8 mouse cellular contexts compared by ENCODE assay signal in genomic region chr3:116751191-116751860, GRCm38 (mm10). TPM values are rescaled to one million over a fixed set of nuclear protein-coding genes. Genes with fewer than 3 reads are reported as not detected.
DNase-seq lines count a peak whose midpoint lies in the region; ATAC-seq and TF ChIP-seq lines count a peak whose summit lies in the region.

No protein-coding gene starts in this region.

- H3K27ac ChIP-seq in cerebellum, adult 2 months (ENCODE audit: insufficient read depth, low read length) = no peak overlapping the region
- H3K27ac ChIP-seq in left cerebral cortex, adult 2 months = no peak overlapping the region
- H3K27ac ChIP-seq in midbrain, embryonic 13.5 days = no peak overlapping the region

- H3K9ac ChIP-seq in midbrain, embryonic 13.5 days (replicated peaks) = no peak overlapping the region

- TF ChIP-seq POLR2A in cerebellum, adult 2 months (IDR thresholded peaks at IDR 0.05; ENCODE audit: borderline replicate concordance, insufficient read depth, low read length) = no peak

- intact Hi-C loops in left cerebral cortex, adult 2 months (cut with DNase I) = loop anchor here (2.0 kb wide), 2 partner anchors 243 to 419 kb away; partner anchors contain the start of gene Rtca

- H3K36me3 ChIP-seq in midbrain, embryonic 13.5 days = peaks cover 43% of the 10 kb centered on the region

- H3K9me3 ChIP-seq in midbrain, embryonic 13.5 days = no peaks in the 10 kb centered on the region

- no peak overlapping the region for H3K4me3 ChIP-seq in cerebellum, adult 2 months (replicated peaks; ENCODE audit: insufficient read depth, low read depth, low read length)
- H3K4me3 ChIP-seq in left cerebral cortex, adult 2 months = no peak overlapping the region
- no peak overlapping the region for H3K4me3 ChIP-seq in midbrain, embryonic 13.5 days (replicated peaks)

- no peaks in the 10 kb centered on the region for H3K27me3 ChIP-seq in cerebellum, adult 2 months (ENCODE audit: control insufficient read depth, insufficient read depth, low read length)
- no peaks in the 10 kb centered on the region for H3K27me3 ChIP-seq in midbrain, embryonic 13.5 days

- DNase-seq in gastrocnemius, postnatal 10 days = peak; percentile 23
- DNase-seq in gastrocnemius, adult 18-20 months (ENCODE audit: low spot score) = no peak
- peak; percentile 18 to 40 for DNase-seq in CD8-positive naive resting alpha-beta T cell, adult 2 months (ENCODE audit: low read depth in 2 of 2, low spot score in 2 of 2)
- DNase-seq in cerebellum, adult 2 months = peak; percentile 33 to 39
- peak in 1 of 2 experiments; percentile 36 for DNase-seq in left cerebral cortex, adult 2 months (ENCODE audit: extremely low spot score in 1 of 2, low spot score in 2 of 2)
- DNase-seq in thymus, postnatal 0 days (ENCODE audit: low spot score) = peak; percentile 39

- H3K4me1 ChIP-seq in cerebellum, adult 2 months (ENCODE audit: control insufficient read depth, insufficient read depth, low read length) = no peaks in the 10 kb centered on the region
- H3K4me1 ChIP-seq in midbrain, embryonic 13.5 days (replicated peaks) = no peaks in the 10 kb centered on the region

- TF ChIP-seq CTCF in cerebellum, adult 2 months (IDR thresholded peaks at IDR 0.05; ENCODE audit: borderline replicate concordance, insufficient read depth, low read depth, low read length) = peak; percentile 36; the same call in 1 of the 2 replicates
- TF ChIP-seq CTCF in left cerebral cortex, adult 2 months (IDR thresholded peaks at IDR 0.05) = peak; percentile 73

- peak; percentile 87 for ATAC-seq in granulocyte monocyte progenitor cell, adult 5-6 weeks (replicated peaks; ENCODE audit: poor library complexity, severe bottlenecking)
- ATAC-seq in midbrain, embryonic 13.5 days = 0 out of 2 replicates have a peak, but pooled peaks have one; percentile 40

- 82% methylated on average over 4 of the region's 4 CpGs for WGBS in cerebellum, adult 2 months
- WGBS in midbrain, embryonic 13.5 days = 88% methylated on average over 4 of the region's 4 CpGs

- H3K4me2 ChIP-seq in midbrain, embryonic 13.5 days (replicated peaks) = no peak overlapping the region

RNA-seq across cellular contexts. Expression of gene Slc35a3, which starts 38.7 kb away (rescaled TPM):
- 10 to 100 TPM; 10.6 to 11.8 TPM for total RNA-seq in gastrocnemius, postnatal 10 days (2021)
- 1 to 10 TPM; 6.2 to 6.5 TPM for total RNA-seq in gastrocnemius, adult 18-20 months (2021)
- 14.4 and 16.2 TPM in 2 replicates for polyA plus RNA-seq in cerebellum, adult 2 months (2012; rRNA removed)
- total RNA-seq in granulocyte monocyte progenitor cell, adult 5-6 weeks (2014; fragmentation: Nextera tagmentation) = 30.0 and 33.6 TPM in 2 replicates
- total RNA-seq in granulocyte monocyte progenitor cell, adult 5-6 weeks (2017) = 59.4 and 68.3 TPM in 2 replicates
- 10 to 100 TPM; 15.7 to 17.7 TPM for total RNA-seq in left cerebral cortex, adult 2 months (2021)
- polyA plus RNA-seq in midbrain, embryonic 13.5 days (2015; fragmentation: Nextera tagmentation; extraction: Ambion mirVana) = 6.3 and 7.2 TPM in 2 replicates
- polyA plus RNA-seq in thymus, postnatal 0 days (2015; fragmentation: Nextera tagmentation; extraction: Ambion mirVana) = 8.9 and 9.1 TPM in 2 replicates

RNA-seq across cellular contexts. Expression of gene Agl, which starts 56.6 kb away (rescaled TPM):
- total RNA-seq in gastrocnemius, postnatal 10 days (2021) = 100 to 1,000 TPM; 369 to 472 TPM
- 100 to 1,000 TPM; 606 to 681 TPM for total RNA-seq in gastrocnemius, adult 18-20 months (2021)
- 20.6 and 20.8 TPM in 2 replicates for polyA plus RNA-seq in cerebellum, adult 2 months (2012; rRNA removed)
- total RNA-seq in granulocyte monocyte progenitor cell, adult 5-6 weeks (2014; fragmentation: Nextera tagmentation) = 21.0 and 26.1 TPM in 2 replicates
- 11.1 and 12.5 TPM in 2 replicates for total RNA-seq in granulocyte monocyte progenitor cell, adult 5-6 weeks (2017)
- total RNA-seq in left cerebral cortex, adult 2 months (2021) = 10 to 100 TPM; 25.3 to 25.8 TPM
- polyA plus RNA-seq in midbrain, embryonic 13.5 days (2015; fragmentation: Nextera tagmentation; extraction: Ambion mirVana) = 15.3 and 17.2 TPM in 2 replicates
- 5.9 and 7.7 TPM in 2 replicates for polyA plus RNA-seq in thymus, postnatal 0 days (2015; fragmentation: Nextera tagmentation; extraction: Ambion mirVana)

Comparison
In these comparisons a context has a peak if more than half of its experiments do, and no peak if none do; other contexts are left out.
1. RNA of gene Agl, which starts 56.6 kb away (total RNA-seq): 606 to 681 TPM in gastrocnemius, adult 18-20 months and 369 to 472 TPM in gastrocnemius, postnatal 10 days; 11.1 to 26.1 TPM in granulocyte monocyte progenitor cell, adult 5-6 weeks and 25.3 to 25.8 TPM in left cerebral cortex, adult 2 months; every median in the first group is over 10 times any median in the second.